Mouse (Mus musculus) gastrocnemius, adult 2 months (tissue): ENCODE measurements around the gene BC030499. TPM values are rescaled to one million over a fixed set of nuclear protein-coding genes. Genes with fewer than 3 reads are reported as not detected.
A peak's percentile ranks its signal among the peaks of the same experiment; 100 is the strongest.

ENCODE experiments used
- DNase-seq: peaks from one replicate; pipeline ENCODE4 v3.0.0; 2022
- H3K27ac ChIP-seq: fragments of 200-600 bp; 2 replicates; pipeline ENCODE4 v1.8.1; 2022; ENCODE audit warnings: mild to moderate bottlenecking
- H3K4me3 ChIP-seq: fragments of 200-600 bp; 2 replicates; pipeline ENCODE4 v1.8.1; 2022; ENCODE audit warnings: mild to moderate bottlenecking, moderate library complexity
- CTCF ChIP-seq: fragments of 200-600 bp; IDR thresholded peaks from 2 replicates; pipeline ENCODE4 v1.8.1; 2022; ENCODE audit warnings: antibody characterized with exemption, mild to moderate bottlenecking, moderate library complexity
- intact Hi-C: fragments of 180-260 bp; cut with DNase I; formaldehyde crosslinking; loops from one replicate; pipeline ENCODE4 v1.15.1; 2025
- total RNA-seq, 2 experiments: library from RNA; stranded (reverse); gene quantifications; 2 replicates each; pipeline ENCODE4 v1.2.3; 2021

Gene BC030499
- total RNA-seq, 2 experiments from 2014 or later = 0.75 to 0.87 TPM

- no peak for TF ChIP-seq CTCF
- peak within 1 kb of the TSS; percentile 86 for H3K27ac ChIP-seq
- peak within 1 kb of the TSS; percentile 96 for H3K4me3 ChIP-seq
- intact Hi-C loops = no loop called here
- DNase-seq = peak; percentile 88
Measured at GRCm38 (mm10) chr11:78343381-78344327, 53.0 kb downstream of the BC030499 start, which contains the start of gene Unc119. Unc119 (plus strand) TSS chr11:78343482.

GRCm38 (mm10) chr11:78344328-78344889 lies 53.8 kb downstream of the BC030499 start:
- H3K4me3 ChIP-seq = peak overlapping the region; percentile 96
- TF ChIP-seq CTCF = no peak
- peak overlapping the region; percentile 86 for H3K27ac ChIP-seq
- intact Hi-C loops = no loop called here
- peak; percentile 36 for DNase-seq

GRCm38 (mm10) chr11:78344890-78345715 lies 54.5 kb downstream of the BC030499 start:
- peak overlapping the region; percentile 96 for H3K4me3 ChIP-seq
- peak; percentile 89 for DNase-seq
- intact Hi-C loops = loop anchor here (5.0 kb wide), 1 partner anchor 68 kb away; no protein-coding TSS in a partner anchor
- TF ChIP-seq CTCF = no peak
- peak overlapping the region; percentile 86 for H3K27ac ChIP-seq

GRCm38 (mm10) chr11:78345801-78346200 lies 55.2 kb downstream of the BC030499 start:
- TF ChIP-seq CTCF = no peak
- Histone ChIP-seq H3K27ac (peak overlapping the region; percentile 86), H3K4me3 (no peak overlapping the region)
- DNase-seq = no peak
- intact Hi-C loops = loop anchor here (2.0 to 5.0 kb wide), 2 partner anchors 68 to 83 kb away; no protein-coding TSS in a partner anchor

Other genes with a start within 250 kb of the BC030499 start
- gene Eral1, start 210.5 kb upstream of the BC030499 start, total RNA-seq = 10 to 100 TPM; 18.8 to 26.2 TPM
- gene Fam222b, start 196.2 kb upstream of the BC030499 start, total RNA-seq = 1 to 10 TPM; 7.1 to 7.9 TPM
- 1 to 10 TPM; 2.1 to 2.8 TPM for gene Traf4, start 125.3 kb upstream of the BC030499 start, total RNA-seq
- under 1 TPM; 0.36 to 0.75 TPM for gene Nek8, start 114.2 kb upstream of the BC030499 start, total RNA-seq
- gene Tlcd1, start 114.1 kb upstream of the BC030499 start, total RNA-seq = 1 to 10 TPM; 1.3 to 1.7 TPM
- gene Rpl23a, start 107.3 kb upstream of the BC030499 start, total RNA-seq = 100 to 1,000 TPM; 760 to 970 TPM
- 1 to 10 TPM; 3.3 to 4.6 TPM for gene Rab34, start 102.4 kb upstream of the BC030499 start, total RNA-seq
- gene Proca1, start 97.4 kb upstream of the BC030499 start, total RNA-seq = under 1 TPM in 1 of 2 experiments, not detected in 1; 0.81 TPM
- gene Sdf2, start 45.1 kb upstream of the BC030499 start, total RNA-seq = 10 to 100 TPM; 47.3 to 48.0 TPM
- 10 to 100 TPM; 30.3 to 33.7 TPM for gene Supt6, start 44.9 kb upstream of the BC030499 start, total RNA-seq
- gene 2610507B11Rik, start 29.1 kb upstream of the BC030499 start, total RNA-seq = 100 to 1,000 TPM; 221 to 231 TPM
- gene Spag5, start 10.7 kb downstream of the BC030499 start, total RNA-seq = 1 to 10 TPM in 1 of 2 experiments, under 1 TPM in 1; 0.81 to 2.0 TPM
- gene Aldoc, start 32.1 kb downstream of the BC030499 start, total RNA-seq = 1 to 10 TPM; 1.6 to 2.7 TPM
- 10 to 100 TPM; 20.0 to 21.3 TPM for gene Pigs, start 37.6 kb downstream of the BC030499 start, total RNA-seq
- gene Unc119, start 52.6 kb downstream of the BC030499 start, total RNA-seq = 1 to 10 TPM; 7.1 to 9.2 TPM
- gene Foxn1, start 95.7 kb downstream of the BC030499 start, total RNA-seq = not detected
- gene Slc13a2, start 131.4 kb downstream of the BC030499 start, total RNA-seq = not detected
- 1 to 10 TPM in 1 of 2 experiments, under 1 TPM in 1; 0.77 to 1.4 TPM for gene Slc46a1, start 174.9 kb downstream of the BC030499 start, total RNA-seq
- gene Sarm1, start 206.9 kb downstream of the BC030499 start, total RNA-seq = under 1 TPM; 0.64 to 0.71 TPM
- gene Vtn, start 208.2 kb downstream of the BC030499 start, total RNA-seq = 10 to 100 TPM; 11.7 to 14.5 TPM
- not detected for gene Sebox, start 212.6 kb downstream of the BC030499 start, total RNA-seq
- gene Tmem199, start 221.3 kb downstream of the BC030499 start, total RNA-seq = 10 to 100 TPM; 11.9 to 13.0 TPM
- 100 to 1,000 TPM in 1 of 2 experiments, 10 to 100 TPM in 1; 98.0 to 113 TPM for gene Poldip2, start 221.4 kb downstream of the BC030499 start, total RNA-seq
- gene Tnfaip1, start 245.5 kb downstream of the BC030499 start, total RNA-seq = 10 to 100 TPM; 45.7 to 49.8 TPM
- gene Ift20, start 245.5 kb downstream of the BC030499 start, total RNA-seq = 10 to 100 TPM; 17.8 to 21.6 TPM